Mouse (Mus musculus) thymus, postnatal 14 days (tissue): ENCODE results near the gene Hsbp1.
A peak's percentile ranks its signal among the peaks of the same experiment; 100 is the strongest.
"Not testable (repeated sequence)": the region's sequence is repeated elsewhere in the genome, so short reads cannot be mapped to it uniquely, and the experiment has no call there.

ENCODE experiments used
- DNase-seq: peaks from one replicate; pipeline ENCODE4 v3.0.0; 2021

Gene Hsbp1

GRCm38 (mm10) chr8:119344190-119344856 is at the start of gene Hsbp1:
Hsbp1 (plus strand) TSS chr8:119344488.
- peak; percentile 97 for DNase-seq

GRCm38 (mm10) chr8:119295477-119295876 is 48.8 kb upstream of the Hsbp1 start:
- no peak for DNase-seq

GRCm38 (mm10) chr8:119297752-119298151 is 46.5 kb upstream of the Hsbp1 start:
- DNase-seq = peak; percentile 33

- no peak for DNase-seq
These were observed 44.0 kb upstream of the Hsbp1 start for GRCm38 (mm10) chr8:119300335-119300734.

GRCm38 (mm10) chr8:119304196-119304595 is 40.1 kb upstream of the Hsbp1 start:
- DNase-seq = no peak

- peak; percentile 45 for DNase-seq
These were observed 32.9 kb upstream of the Hsbp1 start for GRCm38 (mm10) chr8:119311412-119311811.

GRCm38 (mm10) chr8:119323215-119323614 is 21.1 kb upstream of the Hsbp1 start:
- DNase-seq = no peak

GRCm38 (mm10) chr8:119339546-119339945 is 4.7 kb upstream of the Hsbp1 start:
- DNase-seq = no peak

GRCm38 (mm10) chr8:119343606-119344005 is 682 bp upstream of the Hsbp1 start:
- no peak for DNase-seq

- DNase-seq = peak; percentile 31
These were observed 868 bp downstream of the Hsbp1 start for GRCm38 (mm10) chr8:119345029-119345682.

- DNase-seq = peak; percentile 29
These were observed 1.4 kb downstream of the Hsbp1 start for GRCm38 (mm10) chr8:119345683-119346075.

- no peak for DNase-seq
These were observed 7.4 kb downstream of the Hsbp1 start for GRCm38 (mm10) chr8:119351647-119352046.

GRCm38 (mm10) chr8:119352977-119353658 is 8.8 kb downstream of the Hsbp1 start:
- no peak for DNase-seq

GRCm38 (mm10) chr8:119353659-119354023 is 9.4 kb downstream of the Hsbp1 start:
- DNase-seq = no peak

- DNase-seq = not testable (repeated sequence)
These were observed 12.3 kb downstream of the Hsbp1 start for GRCm38 (mm10) chr8:119356631-119357030.

GRCm38 (mm10) chr8:119358175-119358574 is 13.9 kb downstream of the Hsbp1 start:
- no peak for DNase-seq

GRCm38 (mm10) chr8:119358836-119359235 is 14.5 kb downstream of the Hsbp1 start:
- DNase-seq = peak; percentile 74

- DNase-seq = no peak
These were observed 16.5 kb downstream of the Hsbp1 start for GRCm38 (mm10) chr8:119360686-119361295.

- DNase-seq = not testable (repeated sequence)
These were observed 30.4 kb downstream of the Hsbp1 start for GRCm38 (mm10) chr8:119374716-119375115.

- no peak for DNase-seq
These were observed 34.2 kb downstream of the Hsbp1 start for GRCm38 (mm10) chr8:119378476-119378875.

GRCm38 (mm10) chr8:119380619-119381018 is 36.3 kb downstream of the Hsbp1 start:
- peak; percentile 46 for DNase-seq

- DNase-seq = peak; percentile 64
These were observed 40.2 kb downstream of the Hsbp1 start for GRCm38 (mm10) chr8:119384478-119384877.

GRCm38 (mm10) chr8:119385854-119386253 is 41.6 kb downstream of the Hsbp1 start:
- no peak for DNase-seq

- no peak for DNase-seq
These were observed 42.7 kb downstream of the Hsbp1 start for GRCm38 (mm10) chr8:119386988-119387387.
